Mouse (Mus musculus): ENCODE measurements around the gene Cdsn.
"Not testable (repeated sequence)": the region's sequence is repeated elsewhere in the genome, so short reads cannot be mapped to it uniquely, and the experiment has no call there.

Gene Cdsn

GRCm38 (mm10) chr17:35551881-35552414 is at the start of gene Cdsn:
Cdsn (plus strand) TSS chr17:35552128.
- no peak for DNase-seq

GRCm38 (mm10) chr17:35502226-35502625 is 49.7 kb upstream of the Cdsn start:
- DNase-seq: no peak

- DNase-seq: no peak
These were observed 49.2 kb upstream of the Cdsn start for GRCm38 (mm10) chr17:35502762-35503161.

GRCm38 (mm10) chr17:35503849-35504248 is 48.1 kb upstream of the Cdsn start:
- no peak for DNase-seq

- DNase-seq: no peak
These were observed 47.1 kb upstream of the Cdsn start for GRCm38 (mm10) chr17:35504628-35505481.

- DNase-seq: no peak
These were observed 46.2 kb upstream of the Cdsn start, which contains the start of gene Pou5f1 for GRCm38 (mm10) chr17:35505776-35506175. Pou5f1 (plus strand) TSS chr17:35506018.

GRCm38 (mm10) chr17:35506881-35507280 is 45.0 kb upstream of the Cdsn start:
- no peak for DNase-seq

- DNase-seq: no peak
These were observed 44.2 kb upstream of the Cdsn start for GRCm38 (mm10) chr17:35507556-35508260.

GRCm38 (mm10) chr17:35508279-35508678 is 43.6 kb upstream of the Cdsn start:
- not testable (repeated sequence) for DNase-seq

- DNase-seq: no peak
These were observed 42.6 kb upstream of the Cdsn start for GRCm38 (mm10) chr17:35509284-35509683.

GRCm38 (mm10) chr17:35512916-35513626 is 38.9 kb upstream of the Cdsn start:
- no peak for DNase-seq

GRCm38 (mm10) chr17:35513886-35514285 is 38.0 kb upstream of the Cdsn start:
- DNase-seq: peak; percentile 76

- no peak for DNase-seq
These were observed 37.2 kb upstream of the Cdsn start for GRCm38 (mm10) chr17:35514756-35515155.

- no peak for DNase-seq
These were observed 35.9 kb upstream of the Cdsn start for GRCm38 (mm10) chr17:35515911-35516640.

- peak; percentile 96 for DNase-seq
These were observed 35.1 kb upstream of the Cdsn start, which contains the start of the genes Tcf19 and Cchcr1 for GRCm38 (mm10) chr17:35516652-35517500. Tcf19 (minus strand) TSS chr17:35516824. Cchcr1 (plus strand) TSS chr17:35517100.

GRCm38 (mm10) chr17:35517526-35517925 is 34.4 kb upstream of the Cdsn start:
- no peak for DNase-seq

- DNase-seq: no peak
These were observed 27.6 kb upstream of the Cdsn start for GRCm38 (mm10) chr17:35524354-35524753.

GRCm38 (mm10) chr17:35526644-35527043 is 25.3 kb upstream of the Cdsn start:
- no peak for DNase-seq

- no peak for DNase-seq
These were observed 19.6 kb upstream of the Cdsn start for GRCm38 (mm10) chr17:35532360-35532759.

- DNase-seq: no peak
These were observed 19.0 kb upstream of the Cdsn start, which contains the start of gene Psors1c2 for GRCm38 (mm10) chr17:35532901-35533300. Psors1c2 (plus strand) TSS chr17:35533201.

- DNase-seq: peak; percentile 84
These were observed 17.6 kb upstream of the Cdsn start for GRCm38 (mm10) chr17:35534343-35534742.
